Mouse (Mus musculus): ENCODE results near the gene Etv5. TPM values are rescaled to one million over a fixed set of nuclear protein-coding genes. Genes with fewer than 3 reads are reported as not detected.

Gene Etv5
- polyA plus RNA-seq (2012; rRNA removed), result 19.1 and 20.6 TPM in 2 replicates

- DNase-seq (ENCODE audit: low read depth), result peak; percentile 100
- no peak for TF ChIP-seq CTCF (IDR thresholded peaks at IDR 0.05; ENCODE audit: borderline replicate concordance, extremely low read depth, insufficient read depth, insufficient read length)
- TF ChIP-seq POLR2A (IDR thresholded peaks at IDR 0.05; ENCODE audit: borderline replicate concordance, extremely low read depth, insufficient read depth, insufficient read length, poor library complexity, severe bottlenecking), result peak; percentile 82
Observed at GRCm38 (mm10) chr16:22439499-22440177, at the start of gene Etv5. Gene Etv5, minus strand, starts transcription at chr16:22439719.

- no peak for TF ChIP-seq POLR2A (IDR thresholded peaks at IDR 0.05; ENCODE audit: borderline replicate concordance, extremely low read depth, insufficient read depth, insufficient read length, poor library complexity, severe bottlenecking)
Observed at GRCm38 (mm10) chr16:22483900-22484299, 44.4 kb upstream of the Etv5 start.

DNA sequence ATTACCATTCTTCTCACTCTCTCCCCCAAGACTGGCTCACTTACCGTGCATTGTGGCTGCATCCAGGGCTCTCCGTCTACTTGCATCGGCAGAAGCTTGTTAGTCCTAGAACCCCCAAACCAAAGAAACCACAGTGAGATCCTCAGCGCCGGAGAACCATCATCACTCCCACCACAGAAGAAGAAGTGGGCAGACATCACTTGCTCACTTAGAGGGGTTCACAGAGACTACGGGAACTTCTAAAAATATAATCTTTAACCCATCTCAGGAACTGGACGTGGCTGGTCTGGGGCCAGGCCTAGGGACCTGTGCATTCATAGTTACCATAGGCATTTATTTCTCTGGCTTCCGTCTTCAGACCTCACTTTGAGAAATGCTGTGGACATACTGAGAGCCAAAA, 39.8 kb upstream of the Etv5 start:
- TF ChIP-seq POLR2A (IDR thresholded peaks at IDR 0.05; ENCODE audit: borderline replicate concordance, extremely low read depth, insufficient read depth, insufficient read length, poor library complexity, severe bottlenecking) (no peak), CTCF (IDR thresholded peaks at IDR 0.05; ENCODE audit: borderline replicate concordance, extremely low read depth, insufficient read depth, insufficient read length) (no peak)

More at GRCm38 (mm10) chr16:22483900-22484299, 44.4 kb upstream of the Etv5 start:
- no peak for DNase-seq (ENCODE audit: low read depth)

DNA sequence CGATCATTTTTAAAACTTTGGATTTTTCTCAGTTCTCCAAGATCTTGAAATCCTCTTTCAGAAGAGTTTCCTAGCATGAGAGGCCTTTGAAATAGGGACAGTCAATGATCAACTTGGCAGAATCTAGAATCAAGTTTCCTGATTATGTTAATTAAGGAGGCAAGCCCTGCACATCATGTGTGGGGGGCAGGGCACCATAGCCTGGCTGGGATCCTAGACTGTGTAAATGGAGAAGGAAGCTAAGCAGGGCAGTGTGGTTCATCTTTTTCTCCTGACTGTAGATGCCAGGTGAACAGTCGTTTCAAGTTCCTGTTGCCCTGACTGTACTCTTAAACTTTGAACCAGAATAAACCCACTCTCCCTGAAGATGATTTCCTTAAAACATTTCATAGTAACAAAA, 32.2 kb upstream of the Etv5 start:
- TF ChIP-seq POLR2A (IDR thresholded peaks at IDR 0.05; ENCODE audit: borderline replicate concordance, extremely low read depth, insufficient read depth, insufficient read length, poor library complexity, severe bottlenecking), result no peak
- TF ChIP-seq CTCF (IDR thresholded peaks at IDR 0.05; ENCODE audit: borderline replicate concordance, extremely low read depth, insufficient read depth, insufficient read length), result no peak
- DNase-seq (ENCODE audit: low read depth), result peak; percentile 16

More for the DNA sequence above, 39.8 kb upstream of the Etv5 start:
- no peak for DNase-seq (ENCODE audit: low read depth)

- TF ChIP-seq CTCF (IDR thresholded peaks at IDR 0.05; ENCODE audit: borderline replicate concordance, extremely low read depth, insufficient read depth, insufficient read length) (no peak), POLR2A (IDR thresholded peaks at IDR 0.05; ENCODE audit: borderline replicate concordance, extremely low read depth, insufficient read depth, insufficient read length, poor library complexity, severe bottlenecking) (no peak)
- DNase-seq (ENCODE audit: low read depth), result no peak
Observed at GRCm38 (mm10) chr16:22469385-22469784, 29.9 kb upstream of the Etv5 start.

- DNase-seq (ENCODE audit: low read depth), result no peak
- TF ChIP-seq POLR2A (IDR thresholded peaks at IDR 0.05; ENCODE audit: borderline replicate concordance, extremely low read depth, insufficient read depth, insufficient read length, poor library complexity, severe bottlenecking) (no peak), CTCF (IDR thresholded peaks at IDR 0.05; ENCODE audit: borderline replicate concordance, extremely low read depth, insufficient read depth, insufficient read length) (no peak)
Observed at GRCm38 (mm10) chr16:22467111-22467510, 27.6 kb upstream of the Etv5 start.

DNA sequence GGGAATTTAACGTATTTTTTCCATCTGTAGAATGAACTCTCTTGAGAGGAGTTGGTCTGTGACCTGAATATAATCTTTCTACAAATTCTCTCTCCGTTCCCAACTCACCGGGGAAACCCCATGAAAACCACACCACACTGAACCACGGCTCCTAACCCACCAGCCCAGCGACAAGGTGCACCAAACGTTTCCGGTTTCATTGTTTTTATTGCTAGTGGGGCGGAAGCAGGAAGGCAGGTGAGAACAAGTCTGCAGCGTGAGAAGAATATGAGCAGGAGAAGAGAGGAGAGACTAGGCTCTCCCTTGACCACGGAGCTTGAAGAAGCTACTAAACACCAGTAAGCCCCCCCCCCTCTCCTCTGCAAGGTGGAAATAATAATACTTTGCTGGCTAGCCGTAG, 26.9 kb upstream of the Etv5 start:
- no peak for TF ChIP-seq CTCF (IDR thresholded peaks at IDR 0.05; ENCODE audit: borderline replicate concordance, extremely low read depth, insufficient read depth, insufficient read length)
- TF ChIP-seq POLR2A (IDR thresholded peaks at IDR 0.05; ENCODE audit: borderline replicate concordance, extremely low read depth, insufficient read depth, insufficient read length, poor library complexity, severe bottlenecking), result no peak
- DNase-seq (ENCODE audit: low read depth), result no peak

DNA sequence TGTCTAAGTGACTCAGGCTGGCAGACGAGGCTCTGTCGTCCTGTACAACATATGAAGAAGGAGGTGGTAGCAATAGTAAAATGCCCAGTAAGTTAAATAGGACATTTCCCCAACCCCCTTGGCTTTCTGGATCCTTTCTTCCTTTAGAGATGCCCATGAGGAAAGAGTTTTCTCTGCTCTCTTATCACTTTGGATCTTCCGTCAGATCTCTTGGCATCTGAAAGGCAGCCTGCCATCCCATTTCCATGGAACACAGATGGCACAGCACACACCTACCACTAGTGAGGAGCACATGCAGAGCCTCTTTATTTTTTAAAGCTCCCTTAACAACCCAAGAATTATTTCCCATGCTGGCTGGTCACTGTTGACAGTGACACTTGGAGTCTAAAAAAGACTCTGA, 22.7 kb upstream of the Etv5 start:
- TF ChIP-seq CTCF (IDR thresholded peaks at IDR 0.05; ENCODE audit: borderline replicate concordance, extremely low read depth, insufficient read depth, insufficient read length) (no peak), POLR2A (IDR thresholded peaks at IDR 0.05; ENCODE audit: borderline replicate concordance, extremely low read depth, insufficient read depth, insufficient read length, poor library complexity, severe bottlenecking) (no peak)
- DNase-seq (ENCODE audit: low read depth), result no peak

- TF ChIP-seq POLR2A (IDR thresholded peaks at IDR 0.05; ENCODE audit: borderline replicate concordance, extremely low read depth, insufficient read depth, insufficient read length, poor library complexity, severe bottlenecking) (no peak), CTCF (IDR thresholded peaks at IDR 0.05; ENCODE audit: borderline replicate concordance, extremely low read depth, insufficient read depth, insufficient read length) (no peak)
- DNase-seq (ENCODE audit: low read depth), result no peak
Observed at GRCm38 (mm10) chr16:22461728-22462127, 22.2 kb upstream of the Etv5 start.

GRCm38 (mm10) chr16:22460960-22461359, 21.4 kb upstream of the Etv5 start:
- TF ChIP-seq POLR2A (IDR thresholded peaks at IDR 0.05; ENCODE audit: borderline replicate concordance, extremely low read depth, insufficient read depth, insufficient read length, poor library complexity, severe bottlenecking) (no peak), CTCF (IDR thresholded peaks at IDR 0.05; ENCODE audit: borderline replicate concordance, extremely low read depth, insufficient read depth, insufficient read length) (no peak)
- no peak for DNase-seq (ENCODE audit: low read depth)

DNA sequence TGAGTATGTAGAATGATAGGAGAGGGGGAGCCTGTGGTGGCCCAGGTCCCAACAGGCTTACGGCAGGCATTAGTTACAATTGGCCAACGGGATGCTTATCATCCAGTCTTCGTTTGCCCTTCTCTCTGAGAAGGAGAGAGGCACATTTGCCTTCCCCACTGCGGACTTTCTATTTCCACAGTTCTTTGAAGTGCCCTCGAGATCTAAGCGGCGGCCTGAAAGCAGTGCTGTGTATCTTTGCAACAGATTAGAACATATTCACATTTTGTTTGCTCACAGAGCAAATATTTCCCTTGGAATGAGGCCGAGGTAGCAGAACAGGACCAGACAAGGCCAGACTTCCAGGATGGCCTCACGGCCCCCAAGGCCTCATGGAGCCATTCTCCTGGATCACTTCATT, 12.6 kb upstream of the Etv5 start:
- no peak for DNase-seq (ENCODE audit: low read depth)
- TF ChIP-seq CTCF (IDR thresholded peaks at IDR 0.05; ENCODE audit: borderline replicate concordance, extremely low read depth, insufficient read depth, insufficient read length), result no peak
- no peak for TF ChIP-seq POLR2A (IDR thresholded peaks at IDR 0.05; ENCODE audit: borderline replicate concordance, extremely low read depth, insufficient read depth, insufficient read length, poor library complexity, severe bottlenecking)

- no peak for TF ChIP-seq POLR2A (IDR thresholded peaks at IDR 0.05; ENCODE audit: borderline replicate concordance, extremely low read depth, insufficient read depth, insufficient read length, poor library complexity, severe bottlenecking)
- no peak for DNase-seq (ENCODE audit: low read depth)
Observed at GRCm38 (mm10) chr16:22448093-22448492, 8.6 kb upstream of the Etv5 start.
